Mouse (Mus musculus): Measurements from ENCODE around the gene Gm49711. TPM values are rescaled to one million over a fixed set of nuclear protein-coding genes. Genes with fewer than 3 reads are reported as not detected.
"Not testable (repeated sequence)": the region's sequence is repeated elsewhere in the genome, so short reads cannot be mapped to it uniquely, and the experiment has no call there.

Gene Gm49711
- total RNA-seq, 4 experiments from 2014 or later: not detected

GRCm38 (mm10) chr16:92064801-92065200 lies 6.7 kb downstream of the Gm49711 start:
- DNase-seq: no peak

- DNase-seq: no peak
Measured at GRCm38 (mm10) chr16:92070338-92070737, 12.2 kb downstream of the Gm49711 start.

DNA sequence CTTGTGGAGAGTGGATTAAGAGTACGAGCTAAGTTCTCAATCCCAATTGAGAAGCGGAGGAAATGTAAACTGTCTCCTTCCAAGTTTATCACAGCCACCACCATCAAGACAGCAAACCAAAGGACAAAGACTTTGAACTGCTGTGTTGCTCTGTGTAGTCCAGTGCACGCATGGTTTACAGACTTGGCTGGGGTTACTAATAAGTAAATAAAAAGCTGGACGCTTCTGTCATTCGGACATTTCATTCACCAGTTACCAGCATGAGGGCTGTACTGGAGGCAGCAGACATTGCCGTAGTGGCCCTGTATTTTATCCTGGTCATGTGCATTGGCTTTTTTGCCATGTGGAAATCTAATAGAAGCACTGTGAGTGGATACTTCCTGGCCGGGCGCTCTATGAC lies 18.7 kb downstream of the Gm49711 start:
- no peak for DNase-seq

DNA sequence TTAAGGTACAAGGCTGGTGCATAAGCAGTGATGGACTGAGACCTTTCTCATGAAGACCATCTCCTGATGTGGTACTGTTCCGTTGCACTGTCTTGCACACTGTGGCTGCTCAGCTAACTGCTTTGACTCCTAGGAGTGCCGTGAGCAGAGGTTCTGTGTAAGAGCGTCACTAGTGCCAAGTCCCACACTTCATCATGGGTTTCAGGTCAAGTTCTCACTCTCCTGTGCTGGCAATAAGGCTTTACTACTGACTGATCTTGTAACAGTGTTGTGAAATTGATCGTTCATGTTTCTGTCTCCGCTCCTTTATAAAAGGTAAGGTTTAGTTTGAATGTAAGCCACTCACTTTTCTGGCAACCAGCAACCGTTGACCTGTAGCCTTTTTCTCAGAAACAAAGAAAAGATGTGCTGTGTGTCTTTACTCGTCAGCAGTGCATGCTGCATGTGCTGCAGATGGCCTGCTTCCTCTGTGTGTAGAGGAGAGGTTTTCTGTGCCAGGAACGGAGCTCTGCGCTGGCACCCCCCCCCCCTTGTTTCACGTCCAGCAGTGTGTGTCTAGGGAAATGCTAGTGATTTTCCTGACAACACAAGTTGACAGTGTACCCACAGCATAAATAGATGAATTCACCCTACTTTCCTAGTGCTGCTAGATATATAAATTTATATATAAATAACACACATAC lies 25.8 kb downstream of the Gm49711 start:
- no peak for DNase-seq

GRCm38 (mm10) chr16:92089225-92089624 lies 31.1 kb downstream of the Gm49711 start:
- DNase-seq: no peak

- DNase-seq: no peak
Measured at GRCm38 (mm10) chr16:92091876-92092275, 33.8 kb downstream of the Gm49711 start.

GRCm38 (mm10) chr16:92098351-92099051 lies 40.4 kb downstream of the Gm49711 start:
- DNase-seq: no peak

DNA sequence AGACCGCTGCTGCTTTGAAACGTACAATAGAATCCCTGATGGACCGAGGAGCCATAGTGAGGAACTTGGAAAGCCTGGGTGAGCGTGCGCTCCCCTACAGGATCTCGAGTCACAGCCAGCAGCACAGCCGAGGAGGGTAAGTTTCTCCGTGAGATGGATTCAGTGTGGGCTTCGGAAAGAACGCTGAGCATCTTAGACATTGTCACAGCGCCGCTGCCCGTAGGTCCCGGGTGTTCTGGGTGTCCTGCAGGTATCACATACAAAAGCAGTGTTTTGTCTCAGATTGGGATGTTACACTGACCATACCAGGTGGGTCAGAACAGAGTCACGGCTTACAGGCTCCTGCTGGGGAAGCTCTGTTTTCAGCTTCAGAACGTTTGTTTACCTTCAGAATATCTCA lies 41.5 kb downstream of the Gm49711 start:
- no peak for DNase-seq

DNA sequence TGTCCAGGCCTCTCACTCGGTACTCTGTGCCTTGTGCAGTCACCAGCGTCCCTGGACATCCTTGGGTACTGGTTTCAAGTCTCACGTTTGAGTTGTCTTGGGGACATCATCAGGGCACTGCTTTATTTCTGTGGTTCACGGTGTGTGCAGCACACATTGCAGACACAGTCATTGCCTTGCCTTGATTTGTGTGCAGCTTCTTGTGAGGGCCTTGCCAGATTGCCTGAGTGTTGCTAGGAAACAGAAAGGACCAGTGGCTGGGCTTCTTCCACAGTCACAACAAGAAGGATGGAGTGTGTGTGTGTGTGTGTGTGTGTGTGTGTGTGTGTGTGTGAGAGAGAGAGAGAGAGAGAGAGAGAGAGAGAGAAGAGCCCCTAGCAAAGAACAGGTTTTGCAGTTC lies 42.0 kb downstream of the Gm49711 start:
- DNase-seq: no peak

DNA sequence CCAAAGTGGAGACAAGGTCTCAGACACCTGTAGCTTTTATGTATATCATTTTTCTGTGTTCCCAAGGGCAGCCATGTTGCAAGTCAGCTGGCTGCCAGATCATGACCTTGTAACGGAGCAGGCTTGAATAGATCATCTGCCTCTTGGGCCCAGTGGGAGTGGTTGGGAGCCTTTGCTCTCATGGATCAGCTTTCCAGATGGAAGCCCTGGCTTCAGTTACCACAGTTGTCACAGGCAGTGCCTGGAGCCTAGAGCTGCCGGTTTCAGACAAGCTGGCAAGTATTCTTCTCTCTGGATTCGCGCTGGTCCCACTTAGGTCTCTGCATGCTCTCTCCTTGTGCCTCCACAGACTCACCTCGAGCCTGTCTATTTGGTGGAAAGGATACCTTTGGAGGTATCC lies 44.0 kb downstream of the Gm49711 start:
- peak; percentile 52 for DNase-seq

GRCm38 (mm10) chr16:92102931-92103330 lies 44.8 kb downstream of the Gm49711 start:
- DNase-seq: not testable (repeated sequence)

DNA sequence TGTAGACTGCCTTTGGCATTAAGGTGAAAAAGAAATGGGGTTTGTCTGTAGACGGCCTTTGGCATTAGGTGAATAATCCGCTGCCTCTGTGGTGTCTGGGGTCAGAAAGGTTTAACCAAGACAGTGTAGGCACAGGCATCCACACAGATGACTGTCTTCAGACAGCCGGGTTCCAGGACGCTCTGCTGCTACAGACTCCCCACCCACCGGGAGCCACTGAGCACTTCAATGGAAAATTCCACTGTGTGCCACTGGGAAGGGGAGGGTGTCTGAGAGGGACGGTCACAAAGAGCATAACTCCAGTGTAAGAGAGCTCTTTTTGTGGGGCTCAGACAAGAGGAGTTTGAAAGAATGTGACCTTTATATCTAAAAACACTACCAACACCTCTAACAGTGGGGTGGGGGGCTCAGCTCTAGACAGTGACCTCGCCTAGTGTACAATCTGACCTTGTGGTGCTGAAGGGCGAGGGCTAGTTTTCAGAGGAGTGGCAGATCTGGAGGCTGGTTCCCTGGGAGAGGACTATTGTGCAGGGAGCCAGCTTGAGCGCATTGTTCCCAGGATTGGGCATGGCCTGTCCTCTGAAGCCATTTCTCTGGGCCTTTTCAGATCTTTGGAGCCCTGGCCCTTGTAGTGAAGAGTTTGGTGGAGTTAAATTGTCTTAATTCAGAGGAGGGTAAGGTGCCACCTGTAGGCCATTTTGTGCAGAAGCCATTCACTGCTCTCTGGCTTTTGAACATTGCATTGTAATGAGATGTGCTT lies 45.6 kb downstream of the Gm49711 start:
- peak; percentile 64 for DNase-seq

- DNase-seq: no peak
Measured at GRCm38 (mm10) chr16:92104332-92104590, 46.1 kb downstream of the Gm49711 start.

- no peak for DNase-seq
Measured at GRCm38 (mm10) chr16:92104951-92105350, 46.8 kb downstream of the Gm49711 start.

DNA sequence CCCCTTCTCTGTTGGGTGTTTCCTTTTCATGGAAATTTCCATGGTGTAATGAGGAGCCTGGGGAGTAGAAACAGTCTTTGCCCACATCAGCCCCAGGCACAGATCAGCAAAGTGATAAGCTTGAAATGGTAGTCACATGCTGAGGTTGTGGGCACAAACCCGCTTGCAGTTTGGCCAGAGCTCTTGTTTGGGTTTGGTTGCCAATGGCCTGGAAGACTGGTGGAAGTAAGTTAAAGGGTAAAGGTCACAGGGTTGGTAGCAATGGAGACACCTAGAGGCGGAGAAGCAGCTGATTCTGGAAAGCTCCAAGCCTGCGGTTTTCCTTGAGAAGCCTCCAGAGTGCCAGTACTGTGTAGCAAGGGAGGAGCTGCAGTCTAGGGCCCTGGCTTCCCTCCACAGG lies 47.5 kb downstream of the Gm49711 start:
- no peak for DNase-seq

GRCm38 (mm10) chr16:92107346-92107745 lies 49.2 kb downstream of the Gm49711 start:
- DNase-seq: no peak

DNA sequence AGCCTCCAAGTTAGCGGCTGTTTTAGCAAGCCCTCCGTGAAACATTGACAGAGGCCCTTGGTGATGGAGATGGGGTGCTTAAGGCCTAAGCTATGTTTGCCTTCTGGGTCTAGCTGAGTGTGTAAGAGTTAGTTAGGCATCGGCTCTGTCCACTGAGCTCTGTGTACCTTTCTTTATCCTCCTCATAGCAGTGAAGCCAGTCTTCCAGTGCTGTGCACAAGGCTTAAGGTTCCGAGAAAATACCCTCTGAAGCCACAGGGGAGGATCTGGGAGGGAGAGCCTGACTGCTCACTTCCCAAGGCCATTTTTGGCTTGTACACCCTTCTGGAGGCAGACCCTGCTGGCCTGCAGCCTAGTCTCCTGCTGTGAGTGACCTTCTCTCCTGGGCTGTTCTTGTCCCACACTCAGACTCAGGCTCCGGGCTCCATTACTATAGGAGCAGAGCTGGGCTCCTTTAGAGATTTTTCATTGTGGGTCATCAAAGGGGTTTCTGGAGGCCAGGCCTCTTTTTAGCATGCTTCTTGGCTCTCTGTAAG lies 56.7 kb downstream of the Gm49711 start:
- peak; percentile 65 for DNase-seq

DNA sequence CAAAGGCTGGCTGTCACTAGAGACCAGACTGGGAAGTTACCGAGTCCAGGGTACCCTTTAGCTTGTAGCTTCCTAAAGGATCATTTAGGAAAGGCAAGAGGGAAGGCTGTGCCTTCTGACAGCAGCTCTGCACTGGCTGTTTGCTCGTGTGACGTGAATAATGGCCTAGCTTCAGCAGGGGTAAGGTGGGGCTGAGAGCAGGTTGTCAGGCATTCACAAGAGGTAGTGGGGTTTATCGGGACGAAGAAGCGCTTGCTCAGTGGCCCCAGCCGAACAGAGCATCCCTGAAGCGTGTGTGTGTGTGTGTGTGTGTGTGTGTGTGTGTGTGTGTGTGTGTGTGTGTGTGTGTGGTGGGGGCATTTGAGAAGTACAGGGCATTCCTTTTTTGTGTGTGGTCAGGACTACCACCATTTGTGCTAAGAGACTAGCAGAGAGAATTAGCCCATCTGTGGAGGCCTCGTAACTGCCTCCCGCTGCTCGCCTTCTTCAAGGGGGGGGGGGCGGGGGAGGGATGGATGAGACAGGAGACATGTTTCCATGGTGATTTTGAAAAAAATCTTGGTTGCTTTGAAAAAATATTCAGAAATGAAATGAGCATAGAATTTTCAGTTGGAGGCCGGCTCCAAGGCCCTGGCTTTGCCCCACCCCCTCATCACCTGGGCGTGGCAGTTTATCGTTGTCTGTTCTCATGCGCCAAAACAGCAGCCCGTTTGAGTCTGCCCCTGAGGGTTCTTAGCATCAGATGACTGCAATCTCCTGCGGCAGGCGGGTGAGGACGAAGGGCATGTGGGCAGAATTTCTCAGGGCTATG lies 57.7 kb downstream of the Gm49711 start:
- peak; percentile 53 for DNase-seq

DNA sequence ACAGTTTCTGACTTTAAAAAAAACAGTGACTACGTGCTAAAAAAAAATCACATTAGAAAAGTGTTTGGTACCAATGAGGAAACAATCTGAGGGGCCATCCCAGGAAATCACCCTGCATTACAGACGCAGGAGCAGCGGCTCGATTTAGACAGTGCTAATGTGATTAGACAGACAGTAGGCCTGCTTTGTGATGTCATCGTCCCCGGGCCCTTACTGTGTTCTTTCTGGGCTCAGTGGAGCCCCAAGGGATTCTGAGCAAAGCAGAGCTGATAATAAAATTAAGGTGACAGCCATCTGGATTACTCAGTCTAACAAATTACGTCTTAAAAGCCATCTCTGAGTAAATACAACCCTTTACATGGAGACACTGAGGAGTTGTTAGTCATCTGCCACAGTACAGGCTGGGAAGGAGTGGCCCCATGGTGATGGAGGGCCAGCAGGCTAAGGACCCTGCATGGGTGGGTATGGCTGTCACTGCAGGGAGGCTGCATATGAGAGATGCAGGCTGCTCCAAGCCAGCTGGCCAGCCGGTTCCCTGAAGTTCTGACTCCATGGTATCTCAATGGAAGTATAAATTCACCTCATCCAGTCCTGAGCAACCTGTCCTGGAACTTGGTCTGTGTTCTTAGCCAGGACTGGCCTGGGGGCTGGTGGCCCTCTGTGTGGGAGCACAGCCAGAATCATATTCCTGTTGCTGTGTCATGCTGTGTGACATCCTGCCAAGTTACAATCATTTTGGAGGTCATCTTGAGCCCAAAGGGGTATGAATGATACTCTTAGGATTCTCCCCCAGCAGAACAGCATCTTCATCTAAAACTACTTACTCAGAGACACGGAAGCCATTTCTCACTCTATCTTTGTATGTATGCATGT lies 59.5 kb downstream of the Gm49711 start:
- no peak for DNase-seq

DNA sequence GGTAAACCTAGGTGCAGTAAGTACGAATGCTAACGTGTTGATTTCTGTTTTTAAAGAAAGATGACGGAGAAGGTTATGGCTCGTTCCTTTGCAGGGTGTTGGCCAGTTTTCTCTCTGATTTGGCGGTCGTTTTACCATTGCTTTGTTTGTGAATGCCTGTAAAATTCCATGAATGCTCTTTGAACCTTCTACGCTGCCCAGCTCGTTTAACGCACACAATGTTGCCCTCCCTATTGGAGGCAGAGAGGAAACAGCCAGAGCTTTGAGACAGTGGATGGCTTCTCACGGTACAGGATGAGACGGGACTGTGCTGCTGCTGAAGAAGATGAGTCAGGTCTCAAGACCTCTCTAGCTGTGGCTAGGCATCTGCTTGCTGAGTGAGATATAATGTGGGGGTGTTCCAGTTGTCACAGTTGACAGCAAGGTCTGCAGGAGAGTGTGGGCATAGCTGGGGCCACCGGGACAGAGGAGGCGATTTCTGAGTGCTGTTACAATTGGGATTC lies 60.9 kb downstream of the Gm49711 start:
- no peak for DNase-seq

- DNase-seq: no peak
Measured at GRCm38 (mm10) chr16:92120899-92121531, 62.9 kb downstream of the Gm49711 start.
